Mouse (Mus musculus) G1E (cell line): ENCODE results near the gene BC035947. TPM values are rescaled to one million over a fixed set of nuclear protein-coding genes. Genes with fewer than 3 reads are reported as not detected.
"Not testable (repeated sequence)": the region's sequence is repeated elsewhere in the genome, so short reads cannot be mapped to it uniquely, and the experiment has no call there.

Experiments used
- ATAC-seq: 2 replicates; pipeline ENCODE4 v1.8.0; 2016; ENCODE audit warnings: mild to moderate bottlenecking; ENCODE audit not compliant: insufficient number of reproducible peaks, poor library complexity, low FRiP score, severe bottlenecking; ENCODE audit errors: extremely low read depth
- DNase-seq: peaks from one replicate; pipeline ENCODE4 v3.0.0; 2012; ENCODE audit warnings: low spot score
- H3K27me3 ChIP-seq: 2 replicates; pipeline ENCODE4 v1.6.1; 2012; ENCODE audit warnings: mild to moderate bottlenecking, low read length, inconsistent platforms; ENCODE audit not compliant: insufficient read depth
- H3K36me3 ChIP-seq: replicated peaks from 2 replicates; pipeline ENCODE3; 2012; ENCODE audit warnings: mild to moderate bottlenecking, inconsistent platforms
- H3K4me1 ChIP-seq: 2 replicates; pipeline ENCODE4 v1.6.1; 2012; ENCODE audit warnings: low read depth, low read length, inconsistent platforms, mixed read lengths; ENCODE audit not compliant: insufficient read depth
- H3K4me3 ChIP-seq: 2 replicates; pipeline ENCODE4 v1.5.1; 2012; ENCODE audit warnings: low read depth, mild to moderate bottlenecking, inconsistent platforms, low read length, moderate library complexity, mixed read lengths
- H3K9me3 ChIP-seq: replicated peaks from 2 replicates; pipeline ENCODE4 v1.6.1; 2012; ENCODE audit warnings: inconsistent platforms
- CTCF ChIP-seq: IDR thresholded peaks from 2 replicates; pipeline ENCODE4 v1.5.1; 2012; ENCODE audit warnings: low read depth, low read length, inconsistent platforms, mixed read lengths
- GATA1 ChIP-seq: IDR thresholded peaks from 2 replicates; pipeline ENCODE4 v1.6.1; 2012; ENCODE audit warnings: borderline replicate concordance, low read length, inconsistent platforms, mixed read lengths
- GATA2 ChIP-seq: IDR thresholded peaks from 2 replicates; pipeline ENCODE4 v1.6.1; 2012; ENCODE audit warnings: low read depth, low read length, inconsistent platforms, borderline replicate concordance
- POLR2AphosphoS5 ChIP-seq: IDR thresholded peaks from 2 replicates; pipeline ENCODE4 v1.6.1; 2012; ENCODE audit warnings: low read depth, low read length, inconsistent platforms; ENCODE audit not compliant: insufficient replicate concordance
- TAL1 ChIP-seq: conservative IDR thresholded peaks from 2 replicates; pipeline ENCODE4 v1.6.1; 2012; ENCODE audit warnings: low read depth, low read length, inconsistent platforms, mixed read lengths
- polyA plus RNA-seq: library from polyadenylated mRNA; stranded (reverse); fragments of >175 nt; gene quantifications from 2 replicates; pipeline ENCODE4 v1.2.3, GENCODE M21; 2012
- total RNA-seq, 2 experiments: library from RNA; stranded (forward) in 1 of 2; stranded (reverse) in 1 of 2; fragments of 200-1000 nt in 1 of 2; fragments of >200 nt in 1 of 2; fragmentation: Nextera tagmentation in 1 of 2; gene quantifications; 2 replicates each; pipeline ENCODE4 v1.2.3; 2014 to 2017

BC035947 gene
- total and polyA plus RNA-seq, 3 experiments, result 0.05 TPM; not detected in 2

DNA sequence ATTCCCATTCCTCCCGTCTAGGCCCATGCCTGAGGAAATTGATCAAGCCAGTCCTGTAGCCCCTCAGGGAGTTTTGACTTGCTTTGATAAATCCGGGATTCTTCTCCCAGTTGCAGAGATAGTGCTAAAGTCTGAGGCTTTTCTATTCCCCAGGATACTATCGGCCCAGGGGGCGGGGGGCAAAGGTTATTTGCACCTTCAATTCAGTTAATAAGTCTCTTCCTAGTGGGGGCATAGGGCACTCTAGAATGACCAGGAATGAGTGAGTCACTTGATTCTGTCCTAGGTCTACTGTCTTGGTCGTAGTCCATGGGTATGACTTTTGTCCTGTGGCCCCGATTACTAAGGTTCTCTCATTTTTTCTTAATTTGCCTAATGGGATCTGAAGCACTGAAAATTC, 9.4 kb downstream of the BC035947 start:
- no peaks in the 10 kb centered on the region for H3K4me1 ChIP-seq
- H3K27me3 ChIP-seq, result peaks cover 13% of the 10 kb centered on the region
- TF ChIP-seq GATA1 (no peak), POLR2AphosphoS5 (no peak), CTCF (no peak), GATA2 (no peak), TAL1 (no peak)
- no peaks in the 10 kb centered on the region for H3K36me3 ChIP-seq
- H3K9me3 ChIP-seq, result no peaks in the 10 kb centered on the region
- ATAC-seq (no peak), DNase-seq (no peak)
- no peak overlapping the region for H3K4me3 ChIP-seq

- H3K36me3 ChIP-seq, H3K4me3 ChIP-seq, ATAC-seq, DNase-seq, H3K9me3 ChIP-seq, H3K4me1 ChIP-seq: not testable (repeated sequence)
- peaks cover 12% of the 10 kb centered on the region for H3K27me3 ChIP-seq
Observed at GRCm38 (mm10) chr1:78501856-78502255, 10.1 kb downstream of the BC035947 start.

DNA sequence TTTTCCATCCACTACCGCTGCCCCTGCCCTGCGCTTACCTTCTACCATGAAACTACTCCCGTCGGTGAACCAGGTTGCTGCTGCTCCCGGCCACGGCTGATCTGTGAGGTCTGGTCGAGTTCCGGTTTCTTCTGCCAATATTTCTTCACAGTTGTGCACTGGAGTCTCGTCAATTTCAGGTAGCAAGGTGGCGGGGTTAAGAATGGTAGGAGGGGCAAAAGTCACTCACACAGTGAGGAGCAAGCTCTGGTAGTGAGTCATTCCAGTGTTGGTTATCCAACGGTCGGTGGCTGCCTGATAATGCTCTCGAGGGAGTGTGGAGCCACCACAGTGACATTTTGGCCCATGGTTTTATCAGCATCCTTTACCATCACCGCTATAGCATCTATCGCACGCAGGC, 10.9 kb downstream of the BC035947 start:
- ATAC-seq (no peak), DNase-seq (no peak)
- Histone ChIP-seq H3K4me3 (no peak overlapping the region), H3K9me3 (no peaks in the 10 kb centered on the region), H3K27me3 (peaks cover 10% of the 10 kb centered on the region; the same call in 1 of the 2 replicates), H3K36me3 (no peaks in the 10 kb centered on the region), H3K4me1 (no peaks in the 10 kb centered on the region)
- no peak for TF ChIP-seq GATA1
- no peak for TF ChIP-seq GATA2
- TF ChIP-seq POLR2AphosphoS5, result no peak
- no peak for TF ChIP-seq CTCF
- no peak for TF ChIP-seq TAL1

DNA sequence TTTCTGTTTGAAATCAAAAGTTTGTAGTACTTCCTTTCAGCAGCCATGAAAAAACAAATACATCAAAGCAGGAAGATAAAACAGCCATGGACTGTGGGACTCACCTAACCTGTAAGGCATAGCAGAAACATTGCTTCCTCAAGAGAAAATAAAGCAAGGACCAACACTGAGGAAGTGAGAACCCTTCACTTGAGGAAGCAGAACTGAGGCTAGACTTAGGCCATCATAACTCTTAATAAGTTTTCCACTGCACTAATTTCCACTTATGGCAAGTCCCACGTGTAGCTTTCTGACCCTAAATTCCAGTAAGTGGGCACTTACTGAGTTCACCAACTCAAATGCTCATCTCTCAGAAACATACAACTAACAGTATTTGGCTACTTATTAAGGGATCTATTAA, 21.8 kb downstream of the BC035947 start:
- H3K27me3 ChIP-seq, result peaks cover 4% of the 10 kb centered on the region
- peaks cover 14% of the 10 kb centered on the region for H3K36me3 ChIP-seq
- TF ChIP-seq TAL1, result no peak
- no peak for TF ChIP-seq POLR2AphosphoS5
- TF ChIP-seq CTCF, result no peak
- no peak for TF ChIP-seq GATA2
- TF ChIP-seq GATA1, result no peak
- no peak for ATAC-seq
- peaks cover 33% of the 10 kb centered on the region for H3K4me1 ChIP-seq
- DNase-seq, result no peak
- H3K9me3 ChIP-seq, result no peaks in the 10 kb centered on the region
- H3K4me3 ChIP-seq, result no peak overlapping the region

DNA sequence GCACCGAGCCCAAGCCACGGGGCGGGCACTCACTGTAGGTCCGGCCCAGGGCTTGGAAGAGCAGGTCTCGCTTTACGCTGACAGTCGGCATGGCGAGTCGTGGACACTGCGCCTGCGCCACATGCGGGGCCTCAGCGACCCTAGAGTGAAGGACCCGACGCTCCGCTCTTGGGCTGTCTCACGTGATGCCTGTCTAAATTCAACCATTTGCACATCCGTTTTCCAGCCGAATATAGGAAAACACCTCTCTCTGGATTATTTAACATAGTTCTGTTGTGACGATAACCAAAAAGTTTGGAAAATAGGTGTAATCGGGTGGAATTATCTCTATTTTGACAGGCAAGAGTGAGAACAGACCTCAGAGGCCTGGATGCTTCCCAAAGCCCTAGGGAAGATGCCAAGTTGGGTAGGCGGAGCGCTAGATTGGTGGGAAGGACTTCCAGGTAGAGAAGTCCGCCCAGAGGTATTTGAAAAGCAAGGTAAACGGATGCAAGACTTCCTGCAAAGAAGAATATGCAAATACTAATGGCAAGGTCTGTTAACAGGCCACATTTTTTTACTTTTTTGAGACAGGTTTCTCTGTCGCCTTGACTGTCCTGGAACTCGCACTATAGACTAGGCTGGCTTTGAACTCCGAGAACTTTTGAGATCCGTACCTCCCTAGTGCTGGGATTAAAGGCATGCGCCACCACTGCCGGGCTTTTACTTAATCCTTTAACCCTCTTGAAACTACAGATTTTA, 23.0 kb downstream of the BC035947 start, which contains the start of gene Farsb:
Farsb (minus strand) TSS at position 146 of the 741 bp plus-strand sequence.
- DNase-seq, result peak; percentile 95

GRCm38 (mm10) chr1:78488427-78488751, 23.6 kb downstream of the BC035947 start:
- peak; percentile 9; the same call in 1 of the 2 replicates for ATAC-seq
- Histone ChIP-seq H3K4me1 (peaks cover 44% of the 10 kb centered on the region), H3K36me3 (peaks cover 28% of the 10 kb centered on the region), H3K27me3 (peaks cover 4% of the 10 kb centered on the region), H3K9me3 (no peaks in the 10 kb centered on the region), H3K4me3 (peak overlapping the region; percentile 92)
- DNase-seq, result no peak
- TF ChIP-seq POLR2AphosphoS5 (no peak), GATA1 (no peak), CTCF (no peak), TAL1 (no peak), GATA2 (no peak)

More for the DNA sequence above, 23.0 kb downstream of the BC035947 start, which contains the start of gene Farsb:
- H3K4me1 ChIP-seq, result peaks cover 39% of the 10 kb centered on the region
- peaks cover 4% of the 10 kb centered on the region for H3K27me3 ChIP-seq
- peak within 1 kb of the TSS; percentile 92 for H3K4me3 ChIP-seq
- TF ChIP-seq GATA2 (no peak), CTCF (no peak), TAL1 (no peak), GATA1 (no peak), POLR2AphosphoS5 (no peak)
- H3K36me3 ChIP-seq, result peaks cover 23% of the 10 kb centered on the region
- H3K9me3 ChIP-seq, result no peaks in the 10 kb centered on the region
- ATAC-seq, result peak; percentile 89

DNA sequence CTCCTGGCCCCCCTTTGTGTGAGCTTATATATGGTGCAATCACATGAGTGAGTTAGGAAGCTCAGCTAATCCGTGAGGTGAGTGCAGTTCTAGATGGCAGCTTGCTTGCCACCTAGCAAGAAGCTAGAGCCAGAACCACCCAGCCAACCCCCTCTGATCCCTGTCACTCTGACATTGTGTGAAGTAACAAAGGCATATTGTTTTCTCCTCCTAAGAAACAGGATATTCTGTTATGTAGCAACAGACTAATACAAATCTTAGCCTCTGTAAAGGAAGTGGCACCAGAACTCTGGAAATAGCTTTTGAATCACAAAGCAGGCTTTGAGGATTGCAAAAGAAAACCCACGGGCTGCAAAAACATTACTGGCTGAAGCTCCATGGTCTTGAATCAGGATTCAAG, 27.6 kb downstream of the BC035947 start:
- TF ChIP-seq CTCF (no peak), POLR2AphosphoS5 (no peak), GATA2 (no peak), TAL1 (no peak), GATA1 (no peak)
- no peak for ATAC-seq
- Histone ChIP-seq H3K27me3 (no peaks in the 10 kb centered on the region), H3K4me1 (peaks cover 47% of the 10 kb centered on the region), H3K9me3 (no peaks in the 10 kb centered on the region), H3K4me3 (no peak overlapping the region), H3K36me3 (peaks cover 60% of the 10 kb centered on the region)
- DNase-seq, result no peak
